Mouse (Mus musculus) G1E (cell line): ENCODE results near the gene Racgap1. TPM values are rescaled to one million over a fixed set of nuclear protein-coding genes. Genes with fewer than 3 reads are reported as not detected.
A peak's percentile ranks its signal among the peaks of the same experiment; 100 is the strongest.

ENCODE experiments used
- ATAC-seq: 2 replicates; pipeline ENCODE4 v1.8.0; 2016; ENCODE audit warnings: mild to moderate bottlenecking; ENCODE audit not compliant: insufficient number of reproducible peaks, poor library complexity, low FRiP score, severe bottlenecking; ENCODE audit errors: extremely low read depth
- DNase-seq: peaks from one replicate; pipeline ENCODE4 v3.0.0; 2012; ENCODE audit warnings: low spot score
- H3K27me3 ChIP-seq: 2 replicates; pipeline ENCODE4 v1.6.1; 2012; ENCODE audit warnings: mild to moderate bottlenecking, low read length, inconsistent platforms; ENCODE audit not compliant: insufficient read depth
- H3K36me3 ChIP-seq: replicated peaks from 2 replicates; pipeline ENCODE3; 2012; ENCODE audit warnings: mild to moderate bottlenecking, inconsistent platforms
- H3K4me1 ChIP-seq: 2 replicates; pipeline ENCODE4 v1.6.1; 2012; ENCODE audit warnings: low read depth, low read length, inconsistent platforms, mixed read lengths; ENCODE audit not compliant: insufficient read depth
- H3K4me3 ChIP-seq: 2 replicates; pipeline ENCODE4 v1.5.1; 2012; ENCODE audit warnings: low read depth, mild to moderate bottlenecking, inconsistent platforms, low read length, moderate library complexity, mixed read lengths
- H3K9me3 ChIP-seq: replicated peaks from 2 replicates; pipeline ENCODE4 v1.6.1; 2012; ENCODE audit warnings: inconsistent platforms
- CTCF ChIP-seq: IDR thresholded peaks from 2 replicates; pipeline ENCODE4 v1.5.1; 2012; ENCODE audit warnings: low read depth, low read length, inconsistent platforms, mixed read lengths
- GATA1 ChIP-seq: IDR thresholded peaks from 2 replicates; pipeline ENCODE4 v1.6.1; 2012; ENCODE audit warnings: borderline replicate concordance, low read length, inconsistent platforms, mixed read lengths
- GATA2 ChIP-seq: IDR thresholded peaks from 2 replicates; pipeline ENCODE4 v1.6.1; 2012; ENCODE audit warnings: low read depth, low read length, inconsistent platforms, borderline replicate concordance
- POLR2AphosphoS5 ChIP-seq: IDR thresholded peaks from 2 replicates; pipeline ENCODE4 v1.6.1; 2012; ENCODE audit warnings: low read depth, low read length, inconsistent platforms; ENCODE audit not compliant: insufficient replicate concordance
- TAL1 ChIP-seq: conservative IDR thresholded peaks from 2 replicates; pipeline ENCODE4 v1.6.1; 2012; ENCODE audit warnings: low read depth, low read length, inconsistent platforms, mixed read lengths
- polyA plus RNA-seq: library from polyadenylated mRNA; stranded (reverse); fragments of >175 nt; gene quantifications from 2 replicates; pipeline ENCODE4 v1.2.3, GENCODE M21; 2012
- total RNA-seq, 2 experiments: library from RNA; stranded (forward) in 1 of 2; stranded (reverse) in 1 of 2; fragments of 200-1000 nt in 1 of 2; fragments of >200 nt in 1 of 2; fragmentation: Nextera tagmentation in 1 of 2; gene quantifications; 2 replicates each; pipeline ENCODE4 v1.2.3; 2014 to 2017

The Racgap1 gene
- total and polyA plus RNA-seq, 3 experiments: 35.6 to 189 (median 71.7) TPM

- DNase-seq (no peak), ATAC-seq (no peak)
- no peak overlapping the region for H3K4me3 ChIP-seq
- peaks cover 71% of the 10 kb centered on the region for H3K27me3 ChIP-seq
- TF ChIP-seq GATA1 (no peak), CTCF (no peak), POLR2AphosphoS5 (no peak), TAL1 (no peak), GATA2 (no peak)
- H3K36me3 ChIP-seq: no peaks in the 10 kb centered on the region
- H3K9me3 ChIP-seq: peaks cover 6% of the 10 kb centered on the region
- peaks cover 13% of the 10 kb centered on the region for H3K4me1 ChIP-seq
These were observed 23.4 kb upstream of the Racgap1 start for GRCm38 (mm10) chr15:99674866-99675265.

DNA sequence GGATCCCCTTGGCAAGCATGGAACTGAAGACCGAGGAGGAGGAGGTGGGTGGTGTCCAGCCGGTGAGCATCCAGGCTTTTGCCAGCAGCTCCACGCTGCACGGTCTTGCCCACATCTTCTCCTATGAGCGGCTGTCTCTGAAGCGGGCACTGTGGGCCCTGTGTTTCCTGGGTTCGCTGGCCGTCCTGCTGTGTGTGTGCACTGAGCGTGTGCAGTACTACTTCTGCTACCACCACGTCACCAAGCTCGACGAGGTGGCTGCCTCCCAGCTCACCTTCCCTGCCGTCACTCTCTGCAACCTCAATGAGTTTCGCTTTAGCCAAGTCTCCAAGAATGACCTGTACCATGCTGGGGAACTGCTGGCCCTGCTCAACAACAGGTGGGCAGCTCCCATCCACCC is 20.3 kb upstream of the Racgap1 start:
- no peak for TF ChIP-seq TAL1
- TF ChIP-seq GATA2: no peak
- TF ChIP-seq POLR2AphosphoS5: no peak
- no peak for TF ChIP-seq GATA1
- no peak for TF ChIP-seq CTCF
- Histone ChIP-seq H3K36me3 (no peaks in the 10 kb centered on the region), H3K4me1 (peaks cover 22% of the 10 kb centered on the region), H3K4me3 (no peak overlapping the region), H3K9me3 (peaks cover 9% of the 10 kb centered on the region), H3K27me3 (peaks cover 68% of the 10 kb centered on the region)
- DNase-seq: no peak
- no peak for ATAC-seq

DNA sequence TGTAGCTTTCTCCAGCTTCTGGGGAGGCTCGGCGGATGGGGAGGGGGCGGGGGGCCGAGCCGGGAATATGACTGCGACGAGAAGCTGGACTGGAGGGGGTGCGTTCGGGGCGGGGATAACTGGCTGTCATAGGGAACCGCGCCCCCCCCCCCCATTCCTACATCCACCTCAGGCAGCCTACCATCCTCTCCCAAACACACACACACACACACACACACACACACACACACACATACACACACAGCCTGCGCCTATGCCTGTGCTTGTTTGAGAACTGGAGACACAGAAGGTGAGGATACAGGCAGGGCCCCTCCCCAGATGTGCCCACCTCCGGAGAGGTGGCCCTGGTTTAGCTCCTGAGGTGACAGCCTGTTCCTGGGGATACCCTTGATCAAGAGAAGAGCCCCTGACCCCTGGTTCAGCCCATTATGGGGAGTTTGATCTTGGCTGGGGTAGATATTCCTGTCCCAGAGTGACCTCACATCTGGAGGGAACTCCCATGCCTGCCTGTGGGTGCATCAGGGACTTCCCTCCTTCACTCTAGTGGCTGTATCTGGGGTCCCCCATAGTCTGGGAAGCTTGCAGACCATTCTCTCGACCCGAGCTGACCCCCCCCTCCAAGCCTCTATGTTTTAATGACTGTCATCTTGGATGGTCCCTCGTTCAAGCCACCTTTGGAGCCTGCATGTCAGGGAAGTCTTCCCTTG is 19.7 kb upstream of the Racgap1 start:
- no peaks in the 10 kb centered on the region for H3K36me3 ChIP-seq
- no peak overlapping the region for H3K4me3 ChIP-seq
- DNase-seq (no peak), ATAC-seq (no peak)
- TF ChIP-seq POLR2AphosphoS5 (no peak), GATA1 (no peak), GATA2 (no peak), TAL1 (no peak), CTCF (no peak)
- peaks cover 9% of the 10 kb centered on the region for H3K9me3 ChIP-seq
- H3K27me3 ChIP-seq: peaks cover 75% of the 10 kb centered on the region
- peaks cover 29% of the 10 kb centered on the region for H3K4me1 ChIP-seq

DNA sequence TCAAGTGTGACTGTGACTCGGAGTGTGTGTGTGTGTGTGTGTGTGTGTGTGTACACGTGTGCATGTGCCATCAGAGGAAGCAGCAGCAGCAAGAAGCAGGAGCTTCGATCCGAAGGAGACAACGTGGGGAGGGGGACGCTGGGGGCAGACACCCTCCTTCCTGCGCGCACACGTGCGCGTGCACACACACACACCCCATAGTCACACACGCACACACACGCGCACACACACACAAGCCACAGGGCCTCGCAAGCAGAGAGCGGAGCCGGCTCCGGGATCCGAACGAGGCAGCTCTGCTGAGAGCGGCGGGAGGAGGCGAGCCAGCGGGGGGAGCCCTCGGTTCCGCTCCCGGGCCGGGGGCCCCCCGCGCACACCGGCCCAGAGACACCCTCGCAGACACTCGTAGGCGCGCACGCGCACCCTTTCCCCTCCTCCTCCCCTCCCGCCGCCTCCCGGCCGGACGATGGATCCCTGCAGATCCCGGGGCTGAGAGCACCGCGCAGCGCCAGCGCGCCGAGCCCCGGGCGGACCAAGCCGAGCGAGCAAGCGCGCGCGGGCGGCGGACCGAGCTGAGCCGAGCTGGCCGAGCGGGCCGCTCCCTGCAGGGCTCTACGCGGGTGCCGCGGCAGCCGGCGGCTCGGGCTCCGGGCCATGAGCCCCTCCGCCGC is 18.8 kb upstream of the Racgap1 start, which contains the start of gene Asic1:
Asic1 (plus strand) TSS at position 215 of the 668 bp plus-strand sequence.
- Histone ChIP-seq H3K36me3 (no peaks in the 10 kb centered on the region), H3K4me1 (peaks cover 37% of the 10 kb centered on the region), H3K9me3 (peaks cover 9% of the 10 kb centered on the region), H3K4me3 (peak within 1 kb of the TSS; percentile 30; the same call in 1 of the 2 replicates), H3K27me3 (peaks cover 74% of the 10 kb centered on the region)
- ATAC-seq (no peak), DNase-seq (no peak)
- no peak for TF ChIP-seq GATA2
- TF ChIP-seq TAL1: no peak
- no peak for TF ChIP-seq CTCF
- TF ChIP-seq POLR2AphosphoS5: no peak
- no peak for TF ChIP-seq GATA1

- ATAC-seq (no peak), DNase-seq (no peak)
- Histone ChIP-seq H3K4me1 (peaks cover 43% of the 10 kb centered on the region), H3K27me3 (peaks cover 67% of the 10 kb centered on the region), H3K36me3 (no peaks in the 10 kb centered on the region), H3K4me3 (no peak overlapping the region), H3K9me3 (peaks cover 9% of the 10 kb centered on the region)
- no peak for TF ChIP-seq GATA2
These were observed 17.9 kb upstream of the Racgap1 start for GRCm38 (mm10) chr15:99669392-99669791.

DNA sequence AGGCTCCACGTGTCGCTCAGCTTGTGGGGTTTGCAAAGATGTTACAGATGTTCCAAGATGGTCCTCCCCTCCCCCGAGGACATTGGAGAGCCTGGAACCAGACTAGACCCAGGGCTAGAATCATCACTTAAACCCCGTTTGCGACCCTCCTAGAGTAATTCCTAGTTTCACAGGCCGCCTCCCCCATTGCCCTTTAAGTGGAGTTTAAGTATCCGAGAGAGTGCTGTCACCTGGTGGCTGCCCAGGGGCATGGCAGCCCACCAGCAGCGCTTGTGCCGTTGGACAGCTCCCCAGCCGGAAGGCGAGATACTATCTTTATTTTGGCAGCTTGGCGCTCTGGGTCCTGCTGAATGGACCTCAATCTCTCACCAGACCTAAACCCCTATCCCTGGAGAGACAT is 17.4 kb upstream of the Racgap1 start:
- Histone ChIP-seq H3K27me3 (peaks cover 65% of the 10 kb centered on the region), H3K4me1 (peaks cover 48% of the 10 kb centered on the region), H3K9me3 (peaks cover 9% of the 10 kb centered on the region), H3K4me3 (no peak overlapping the region), H3K36me3 (no peaks in the 10 kb centered on the region)
- peak; percentile 43 for DNase-seq
- no peak for ATAC-seq
- TF ChIP-seq CTCF (peak; percentile 95), GATA2 (no peak)

- TF ChIP-seq CTCF (no peak), GATA2 (no peak), POLR2AphosphoS5 (no peak), TAL1 (no peak), GATA1 (no peak)
- Histone ChIP-seq H3K27me3 (peaks cover 53% of the 10 kb centered on the region), H3K4me3 (no peak overlapping the region), H3K9me3 (peaks cover 9% of the 10 kb centered on the region), H3K4me1 (peaks cover 60% of the 10 kb centered on the region), H3K36me3 (no peaks in the 10 kb centered on the region)
- DNase-seq (no peak), ATAC-seq (no peak)
These were observed 16.1 kb upstream of the Racgap1 start for GRCm38 (mm10) chr15:99667544-99667943.
